Mouse (Mus musculus) small intestine, adult 2 months (tissue): ENCODE data around the gene Csmd2.

ENCODE experiments used
- CTCF ChIP-seq: fragments of 200-500 bp; IDR thresholded peaks from 2 replicates; pipeline ENCODE4 v1.5.1; 2012; ENCODE audit warnings: low read depth, mild to moderate bottlenecking, control low read depth, inconsistent platforms, low read length, moderate library complexity, mixed read lengths; ENCODE audit not compliant: insufficient replicate concordance, insufficient read length; ENCODE audit errors: extremely low read depth
- POLR2A ChIP-seq: fragments of 200-500 bp; IDR thresholded peaks from 2 replicates; pipeline ENCODE4 v1.6.1; 2012; ENCODE audit warnings: low read depth, mild to moderate bottlenecking, control low read depth, inconsistent platforms, low read length, moderate library complexity

DNA sequence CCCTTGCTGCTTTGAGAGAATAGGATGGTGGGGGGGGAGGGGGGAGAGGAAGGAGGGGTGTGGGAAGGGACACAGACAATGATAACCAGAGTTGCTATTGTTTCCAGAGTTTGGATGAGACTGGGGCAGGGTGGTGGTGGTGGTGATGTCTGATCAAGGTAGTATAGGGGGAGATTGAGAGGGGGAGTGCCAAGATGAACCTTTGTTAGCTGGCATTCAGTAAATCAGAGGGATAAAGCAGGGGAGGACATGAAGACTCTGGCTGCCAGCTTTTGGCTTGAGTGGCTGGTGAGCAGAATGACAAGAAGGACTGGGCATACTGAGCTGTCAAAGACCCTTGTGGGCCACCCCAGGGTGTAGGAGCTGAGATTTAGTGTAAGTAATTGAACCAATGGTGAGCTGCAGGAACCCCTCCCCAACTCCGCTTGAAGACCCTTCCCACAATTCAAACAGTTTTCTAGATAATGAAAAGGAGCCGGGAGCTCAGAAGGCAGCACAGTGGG, 254.2 kb downstream of the Csmd2 start:
- TF ChIP-seq CTCF: no peak
- no peak for TF ChIP-seq POLR2A
